Mouse (Mus musculus): ENCODE results near the gene Rbms2. TPM values are rescaled to one million over a fixed set of nuclear protein-coding genes. Genes with fewer than 3 reads are reported as not detected.

Gene Rbms2
- 10 to 100 TPM; 23.0 to 27.1 TPM for total RNA-seq (2023)

DNA sequence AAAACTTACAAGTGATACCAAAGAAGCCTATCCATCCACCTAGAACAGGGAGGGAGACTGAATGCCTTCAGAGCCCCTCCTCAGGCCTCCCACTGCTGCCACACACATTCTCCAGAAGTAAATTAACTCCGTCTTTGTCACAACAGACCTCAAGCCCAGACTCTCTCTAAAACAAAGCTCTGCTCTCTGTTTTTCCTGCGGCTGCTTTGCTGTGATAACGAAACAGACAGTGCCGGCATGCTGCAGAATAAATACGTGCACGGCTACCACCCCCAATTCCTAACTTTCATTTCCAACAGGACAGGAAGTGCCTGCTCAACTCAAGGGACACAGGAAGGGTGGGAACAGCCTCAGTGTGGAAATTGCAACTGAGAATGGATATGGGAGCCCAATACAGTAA is at the start of gene Rbms2:
Gene Rbms2, minus strand, starts transcription at position 309 of the 400 bp plus-strand sequence.

DNA sequence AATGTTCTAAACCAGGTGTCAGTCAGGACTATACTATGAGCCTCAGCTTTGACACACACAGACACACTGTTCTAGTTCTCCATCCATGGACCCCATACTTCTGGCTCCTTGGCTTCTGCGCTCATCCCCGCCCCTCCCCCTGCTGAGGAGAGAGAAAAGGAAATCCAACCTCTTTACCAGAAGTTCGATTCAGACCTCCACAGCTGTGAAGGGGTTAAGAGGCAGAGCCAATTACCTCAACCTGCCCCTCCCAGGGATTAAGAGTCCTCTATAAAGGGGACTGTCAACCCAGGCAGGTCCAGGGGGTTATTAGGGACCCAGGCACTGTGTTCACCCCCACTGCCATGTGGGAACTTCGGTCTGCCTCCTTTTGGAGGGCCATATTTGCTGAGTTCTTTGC is 45.4 kb upstream of the Rbms2 start, which contains the start of gene Mip:
Gene Mip, plus strand, starts transcription at position 301 of the 400 bp plus-strand sequence.

DNA sequence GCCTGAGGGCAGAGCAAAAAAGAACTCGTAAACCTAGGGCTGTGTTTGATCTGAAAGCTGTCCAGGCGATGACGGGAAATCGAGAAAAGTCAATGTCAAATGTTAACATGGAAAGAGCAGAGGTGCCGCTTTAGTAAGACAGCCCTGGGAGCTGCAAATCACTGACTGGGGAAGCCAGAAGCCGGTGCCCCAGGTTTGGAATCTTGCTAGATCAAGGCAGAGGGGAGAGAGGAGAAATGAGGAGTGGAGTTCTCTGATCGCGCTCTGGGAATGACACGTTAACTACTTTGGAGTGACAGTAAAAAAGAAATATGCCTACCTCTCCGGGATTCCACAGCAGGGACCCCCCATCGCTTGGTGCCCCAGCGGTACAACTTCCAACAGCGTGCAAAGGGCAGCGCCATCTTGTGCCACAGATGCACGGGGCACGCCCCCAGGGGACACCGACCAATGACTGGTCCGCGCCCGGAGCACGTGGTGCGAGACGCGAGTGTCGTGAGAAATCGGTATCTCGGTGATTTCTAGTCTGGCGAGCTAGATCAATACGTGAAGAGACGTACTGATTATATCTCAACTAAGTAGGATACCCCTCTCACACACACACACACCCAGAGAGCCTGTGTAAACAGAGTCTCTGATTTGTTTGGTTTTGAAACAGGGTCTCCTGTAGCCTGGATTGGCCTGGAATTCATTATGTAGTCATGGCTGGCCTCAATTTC is 31.5 kb upstream of the Rbms2 start, which contains the start of gene Spryd4:
Gene Spryd4, minus strand, starts transcription at position 418 of the 719 bp plus-strand sequence.

DNA sequence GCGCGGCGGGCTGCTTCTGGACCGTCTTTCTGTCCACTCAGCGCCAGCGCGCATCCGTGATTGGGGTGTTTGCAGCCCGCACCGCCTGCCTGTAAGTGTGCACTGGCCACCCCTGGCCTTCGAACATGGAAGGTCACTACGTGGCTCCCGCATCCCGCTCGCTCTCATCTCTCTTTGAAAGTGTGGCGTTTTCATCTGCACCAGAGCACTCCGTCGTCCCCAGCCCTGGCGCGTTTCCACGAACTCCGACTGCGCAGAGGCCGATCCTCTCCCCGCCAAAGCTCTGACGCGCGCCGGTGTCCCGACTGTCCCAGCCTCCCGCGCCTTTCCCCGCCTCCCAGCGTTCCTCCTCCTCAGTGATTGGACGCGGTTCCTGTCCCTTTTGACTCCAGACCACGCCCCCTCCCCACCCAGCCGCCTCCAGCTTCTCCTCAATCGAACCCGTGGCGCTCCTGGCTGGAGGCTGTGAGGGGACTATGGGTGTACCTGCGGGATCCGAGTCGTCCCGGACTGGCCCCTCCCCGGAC is 14.0 kb upstream of the Rbms2 start, which contains the start of gene Gls2:
Gene Gls2, plus strand, starts transcription at position 434 of the 527 bp plus-strand sequence.

GRCm38 (mm10) chr10:128091564-128092505 is 88.3 kb downstream of the Rbms2 start, which contains the start of gene Baz2a:
Gene Baz2a, plus strand, starts transcription at chr10:128091577.

GRCm38 (mm10) chr10:128082880-128083421 is 97.1 kb downstream of the Rbms2 start, which contains the start of gene Atp5b:
Gene Atp5b, plus strand, starts transcription at chr10:128083273.

Other genes starting within 250 kb of the Rbms2 start
- gene Hsd17b6, start 172.7 kb downstream of the Rbms2 start, total RNA-seq (2023): not detected
- 1 to 10 TPM; 2.9 to 3.5 TPM for gene Prim1, start 165.1 kb downstream of the Rbms2 start, total RNA-seq (2023)
- gene Naca, start 144.7 kb downstream of the Rbms2 start, total RNA-seq (2023): 100 to 1,000 TPM; 568 to 584 TPM
- 100 to 1,000 TPM; 107 to 108 TPM for gene Ptges3, start 121.3 kb downstream of the Rbms2 start, total RNA-seq (2023)
- gene Atp5b, start 97.0 kb downstream of the Rbms2 start, total RNA-seq (2023): 100 to 1,000 TPM; 488 to 502 TPM
- 100 to 1,000 TPM; 107 to 114 TPM for gene Baz2a, start 88.7 kb downstream of the Rbms2 start, total RNA-seq (2023)
- not detected for gene Gls2, start 14.2 kb upstream of the Rbms2 start, total RNA-seq (2023)
- gene Spryd4, start 31.5 kb upstream of the Rbms2 start, total RNA-seq (2023): 1 to 10 TPM; 8.9 to 9.2 TPM
- gene Mip, start 45.5 kb upstream of the Rbms2 start, total RNA-seq (2023): not detected
- gene Timeless, start 51.8 kb upstream of the Rbms2 start, total RNA-seq (2023): 1 to 10 TPM; 4.3 to 4.9 TPM
- not detected for gene Apon, start 73.8 kb upstream of the Rbms2 start, total RNA-seq (2023)
- gene Apof, start 88.4 kb upstream of the Rbms2 start, total RNA-seq (2023): not detected
- gene Stat2, start 90.3 kb upstream of the Rbms2 start, total RNA-seq (2023): 100 to 1,000 TPM in 1 of 2 experiments, 10 to 100 TPM in 1; 93.6 to 100 TPM
- gene Il23a, start 118.5 kb upstream of the Rbms2 start, total RNA-seq (2023): not detected
- 10 to 100 TPM; 30.6 to 31.6 TPM for gene Pan2, start 123.0 kb upstream of the Rbms2 start, total RNA-seq (2023)
- gene Cnpy2, start 142.2 kb upstream of the Rbms2 start, total RNA-seq (2023): 10 to 100 TPM; 39.9 to 48.2 TPM
- 100 to 1,000 TPM; 101 to 110 TPM for gene Cs, start 157.4 kb upstream of the Rbms2 start, total RNA-seq (2023)
- 10 to 100 TPM; 25.6 to 35.8 TPM for gene Coq10a, start 188.7 kb upstream of the Rbms2 start, total RNA-seq (2023)
- 10 to 100 TPM; 47.1 to 49.2 TPM for gene Ankrd52, start 196.8 kb upstream of the Rbms2 start, total RNA-seq (2023)
- not detected for gene Slc39a5, start 220.9 kb upstream of the Rbms2 start, total RNA-seq (2023)
- gene Nabp2, start 231.2 kb upstream of the Rbms2 start, total RNA-seq (2023): 10 to 100 TPM; 42.7 to 46.3 TPM
- gene Rnf41, start 231.4 kb upstream of the Rbms2 start, total RNA-seq (2023): 10 to 100 TPM; 50.3 to 51.2 TPM

All from monocyte, adult 59 days (primary cell).